Mouse (Mus musculus) brain, embryonic 14.5 days (tissue): ENCODE measurements around the gene Arrdc2.

Source experiments
- CTCF ChIP-seq: fragments of 200-500 bp; IDR thresholded peaks from 2 replicates; pipeline ENCODE4 v1.5.1; 2012; ENCODE audit warnings: inconsistent platforms, mild to moderate bottlenecking, moderate library complexity, borderline replicate concordance; ENCODE audit not compliant: insufficient read depth, insufficient read length; ENCODE audit errors: extremely low read depth
- POLR2A ChIP-seq: fragments of 200-500 bp; IDR thresholded peaks from 2 replicates; pipeline ENCODE4 v1.6.1; 2012; ENCODE audit warnings: mild to moderate bottlenecking, inconsistent platforms, borderline replicate concordance; ENCODE audit not compliant: poor library complexity, insufficient read depth, insufficient read length, severe bottlenecking; ENCODE audit errors: extremely low read depth

- TF ChIP-seq POLR2A, result no peak
- no peak for TF ChIP-seq CTCF
These were observed 33.3 kb upstream of the Arrdc2 start for GRCm38 (mm10) chr8:70872643-70873363.
